Mouse (Mus musculus) liver (tissue): ENCODE measurements around the gene Chst8.
A peak's percentile ranks its signal among the peaks of the same experiment; 100 is the strongest.

ENCODE experiments used
- DNase-seq: peaks from one replicate; pipeline ENCODE4 v3.0.0-alpha.2; 2020; ENCODE audit warnings: mixed read lengths

Chst8 gene

DNA sequence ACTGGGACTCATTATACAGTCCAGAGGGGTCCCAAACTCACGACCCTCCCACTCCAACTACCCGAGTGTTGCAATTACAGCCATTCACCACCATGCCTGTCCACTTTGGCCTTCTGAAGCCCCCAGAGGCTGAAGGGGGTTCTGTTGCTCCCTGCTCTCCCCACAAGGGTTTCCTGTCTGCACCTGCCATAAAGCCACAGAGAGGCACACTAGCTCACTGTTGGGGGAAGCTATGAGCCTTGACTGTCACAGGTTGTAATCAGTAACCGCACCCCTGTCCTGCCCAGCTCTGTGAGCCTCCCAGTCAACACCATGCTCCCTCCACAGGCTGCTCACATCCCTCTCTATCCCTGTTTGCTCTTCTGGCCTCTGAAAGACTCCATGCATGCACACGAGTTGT, 64.0 kb downstream of the Chst8 start:
- no peak for DNase-seq

DNA sequence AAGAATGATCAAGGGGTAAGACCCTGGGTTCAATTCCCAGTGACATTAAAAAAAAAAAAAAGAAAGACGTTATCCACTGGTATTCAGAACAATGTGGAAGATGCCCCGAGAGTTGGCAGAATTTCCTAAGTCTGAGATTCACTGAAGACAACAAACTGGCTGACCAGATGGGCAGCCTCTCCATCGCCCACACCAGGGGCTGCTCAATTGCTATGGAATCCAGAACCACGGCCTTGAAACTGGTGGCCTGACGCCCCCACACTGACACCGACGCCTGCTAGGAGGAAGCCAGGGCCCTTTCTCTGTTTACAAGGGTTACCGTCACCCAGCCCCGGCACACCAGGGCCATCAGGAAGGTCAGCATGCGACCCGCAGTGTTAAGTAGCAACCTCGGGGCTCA, 64.8 kb downstream of the Chst8 start:
- DNase-seq: no peak

DNA sequence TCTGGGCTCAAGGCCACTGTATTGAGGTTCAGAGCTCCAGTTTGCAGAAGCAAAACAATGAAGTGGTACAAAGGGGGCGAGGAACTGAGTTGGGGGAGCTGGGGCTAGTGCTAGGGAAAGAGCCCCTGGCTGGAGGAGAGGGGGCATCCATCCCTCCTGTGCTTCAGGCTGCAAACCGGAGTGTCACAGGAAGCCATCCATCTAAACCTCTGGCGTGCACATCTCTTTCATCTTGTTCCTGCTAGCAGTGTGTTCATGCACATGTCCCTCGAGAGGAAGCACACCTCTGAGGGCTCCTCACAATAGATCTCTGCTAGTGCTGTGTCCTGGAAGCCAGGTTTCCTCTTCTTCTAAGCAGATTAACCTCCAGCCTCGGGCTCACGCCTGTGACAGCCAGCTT, 65.9 kb downstream of the Chst8 start:
- DNase-seq: no peak

DNA sequence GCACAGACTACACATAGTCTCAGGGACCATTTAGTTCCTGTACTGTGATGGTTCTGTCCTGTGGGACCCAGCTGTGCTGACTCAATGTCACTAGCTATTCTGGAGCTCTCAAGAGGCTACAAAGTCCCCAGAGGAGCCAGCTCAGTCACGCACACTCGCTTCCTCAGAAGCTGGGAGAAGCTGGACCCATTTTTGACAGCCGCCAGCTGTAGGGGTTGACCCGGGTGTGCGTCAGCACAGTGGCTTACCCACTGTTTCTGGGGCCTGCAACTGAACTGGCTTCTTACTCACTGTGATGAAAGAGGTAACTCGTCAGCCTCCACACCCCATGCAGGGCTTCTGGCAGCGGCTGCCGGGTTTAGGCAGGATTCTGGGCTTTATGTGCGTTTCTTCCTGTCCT, 66.3 kb downstream of the Chst8 start:
- no peak for DNase-seq

GRCm38 (mm10) chr7:34745426-34745825, 67.1 kb downstream of the Chst8 start:
- DNase-seq: no peak

- DNase-seq: no peak
Observed at GRCm38 (mm10) chr7:34744994-34745393, 67.5 kb downstream of the Chst8 start.

DNA sequence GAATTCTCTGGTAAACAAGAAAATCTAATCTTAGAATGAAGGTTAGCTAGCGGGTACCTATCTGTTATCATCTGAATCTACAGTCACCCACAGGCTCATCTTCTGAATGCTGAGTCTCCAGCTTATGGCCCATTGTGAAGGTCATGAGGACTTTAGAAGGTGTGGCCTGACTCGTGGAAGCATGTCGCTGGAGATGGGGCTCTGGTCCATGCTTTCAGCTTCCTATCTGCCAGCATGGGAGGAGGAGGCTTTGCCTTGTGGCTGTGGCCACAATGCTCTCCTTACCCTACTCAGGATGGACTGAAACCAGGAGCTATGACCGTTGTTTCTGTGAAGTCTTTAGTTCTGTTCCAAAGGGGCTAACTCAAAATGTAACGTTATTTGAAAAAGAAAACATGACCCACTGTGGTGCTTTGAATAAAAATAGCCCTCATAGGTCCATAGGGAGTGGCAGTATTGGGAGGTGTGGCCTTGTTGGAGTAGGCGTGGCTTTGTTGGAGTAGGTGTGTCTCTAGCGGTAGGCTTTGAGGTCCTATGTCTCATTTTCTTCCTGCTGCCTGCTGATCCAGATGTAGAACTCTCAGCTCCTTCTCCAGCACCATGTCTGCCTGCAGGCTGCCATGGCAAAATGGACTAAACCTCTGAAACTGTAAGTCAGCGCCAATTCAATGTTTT, 69.0 kb downstream of the Chst8 start:
- DNase-seq: no peak

DNA sequence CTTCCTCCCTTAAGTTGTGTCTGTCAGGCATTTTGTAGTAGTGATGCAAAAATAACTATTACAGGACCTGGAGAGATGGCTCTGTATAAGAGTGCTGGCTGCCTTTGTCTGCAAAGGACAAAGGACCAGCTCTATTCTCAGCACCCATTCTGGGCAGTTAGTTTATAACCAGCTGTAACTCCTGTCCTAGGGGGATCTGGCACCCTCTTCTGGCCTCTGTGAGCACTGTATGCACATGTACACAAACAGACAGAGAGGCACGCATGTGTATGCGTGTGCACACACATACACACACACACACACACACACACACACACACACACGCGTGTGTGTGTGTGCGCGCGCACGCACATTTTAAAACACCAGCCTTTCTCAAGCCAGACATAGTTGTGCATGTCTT, 73.1 kb downstream of the Chst8 start:
- DNase-seq: no peak

- no peak for DNase-seq
Observed at GRCm38 (mm10) chr7:34737206-34737605, 75.3 kb downstream of the Chst8 start.

DNA sequence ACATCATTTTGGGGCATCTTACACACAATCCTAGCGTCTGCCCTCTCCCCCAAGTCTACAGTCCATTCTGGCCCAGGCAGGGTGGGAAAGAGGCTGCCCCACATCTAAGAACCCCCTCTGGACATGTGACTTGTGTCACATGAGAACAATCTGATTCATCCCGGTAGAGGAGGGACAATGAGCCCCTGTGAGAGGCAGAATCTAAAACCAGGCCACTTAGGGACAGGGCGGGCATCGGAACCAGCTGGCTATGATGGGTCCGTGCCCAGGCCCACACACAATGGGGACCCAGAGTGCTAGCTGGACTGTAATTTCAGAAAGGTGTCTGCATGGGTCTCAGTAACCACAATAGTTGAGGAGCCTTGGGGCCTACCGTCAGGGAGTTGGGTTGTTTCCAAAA, 78.2 kb downstream of the Chst8 start:
- DNase-seq: no peak

DNA sequence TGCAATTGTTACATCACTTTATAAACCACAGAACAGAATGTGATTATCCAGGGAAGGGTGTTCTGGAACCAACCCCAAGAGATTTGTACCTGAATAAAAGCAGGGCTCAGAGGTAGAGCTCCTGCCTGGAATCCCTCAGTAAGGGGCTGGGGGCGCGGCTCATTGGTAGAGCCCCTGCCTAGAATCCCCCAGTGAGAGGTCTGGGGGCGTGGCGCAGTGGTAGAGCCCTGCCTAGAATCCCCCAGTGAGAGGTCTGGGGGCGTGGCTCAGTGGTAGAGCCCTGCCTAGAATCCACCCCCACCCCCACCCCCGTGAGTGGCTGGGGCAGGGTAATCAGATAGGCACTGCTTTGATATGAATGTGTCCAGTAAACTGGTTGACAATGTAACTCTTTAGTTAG, 83.6 kb downstream of the Chst8 start:
- DNase-seq: no peak

DNA sequence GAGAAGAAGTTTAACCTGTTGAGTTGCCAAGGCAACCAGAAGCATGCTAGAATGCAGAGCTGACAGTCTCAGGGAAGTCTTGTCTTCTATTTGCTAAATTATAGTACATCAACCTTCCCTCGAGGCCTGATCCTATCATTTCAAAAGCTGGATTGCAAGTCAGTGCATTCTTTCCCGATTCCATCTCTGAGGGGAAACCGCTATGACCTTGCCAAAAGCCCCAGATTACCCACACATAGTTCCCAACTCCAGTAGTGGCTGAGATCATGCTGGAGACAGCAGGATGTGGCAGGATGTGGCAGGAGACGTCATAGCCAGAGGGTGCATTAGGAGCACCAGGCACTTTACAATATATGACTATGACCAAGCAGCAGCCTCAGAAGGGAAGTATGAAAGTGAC, 87.3 kb downstream of the Chst8 start:
- no peak for DNase-seq

DNA sequence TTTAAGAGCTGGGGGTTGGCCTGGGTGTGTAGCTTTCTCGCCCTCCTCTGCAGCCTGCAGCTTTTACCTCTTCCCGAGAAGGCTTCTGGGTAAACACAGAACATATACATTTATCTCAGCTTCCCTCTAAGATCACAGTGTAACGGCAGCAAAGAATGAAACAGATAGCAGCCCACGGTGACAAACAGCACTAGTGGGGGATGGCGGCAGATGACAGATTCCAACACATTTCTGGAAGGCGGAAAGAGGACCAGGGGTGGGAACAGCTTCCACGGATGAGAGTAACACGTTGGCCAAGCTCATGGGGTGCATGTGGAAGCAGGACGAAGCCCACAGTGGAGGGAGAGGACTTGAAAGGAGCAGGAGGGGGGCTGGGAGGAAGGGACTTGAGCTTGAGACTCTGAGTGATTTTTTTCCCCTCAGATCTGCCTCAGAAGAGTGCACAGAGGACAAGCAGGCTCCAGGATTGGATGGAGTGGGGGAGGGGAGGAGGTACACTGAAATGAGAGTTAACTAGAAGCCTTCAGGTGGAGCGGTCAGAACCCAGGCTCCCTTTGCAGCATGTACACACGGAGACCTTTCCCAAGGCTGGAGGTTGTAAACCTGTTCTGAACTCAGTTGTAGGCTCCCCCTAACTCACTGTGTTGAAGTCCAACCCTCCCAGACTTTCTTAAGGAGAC, 89.8 kb downstream of the Chst8 start:
- DNase-seq: no peak

DNA sequence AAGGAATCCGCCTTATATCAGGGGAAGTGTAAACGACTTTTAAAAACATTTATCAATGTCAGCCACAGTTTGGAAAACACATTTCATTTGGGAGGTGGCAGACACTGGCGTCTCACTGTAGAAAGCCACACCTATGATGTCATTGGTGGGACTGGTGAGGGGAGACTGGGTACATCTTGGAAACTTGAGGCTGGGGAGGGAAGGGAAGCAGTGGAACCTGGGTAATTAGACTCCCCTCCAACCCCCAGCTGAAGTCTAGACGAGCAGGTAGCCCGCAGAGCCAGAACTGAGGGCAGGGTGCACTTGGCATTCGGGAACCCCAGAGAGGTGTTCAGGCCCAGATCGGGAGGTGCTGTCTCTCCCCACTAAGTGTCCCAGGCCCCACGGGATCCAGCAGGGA, 90.4 kb downstream of the Chst8 start:
- no peak for DNase-seq

GRCm38 (mm10) chr7:34721650-34722048, 90.9 kb downstream of the Chst8 start:
- DNase-seq: peak; percentile 12

- DNase-seq: no peak
Observed at GRCm38 (mm10) chr7:34720882-34721649, 91.4 kb downstream of the Chst8 start.

DNA sequence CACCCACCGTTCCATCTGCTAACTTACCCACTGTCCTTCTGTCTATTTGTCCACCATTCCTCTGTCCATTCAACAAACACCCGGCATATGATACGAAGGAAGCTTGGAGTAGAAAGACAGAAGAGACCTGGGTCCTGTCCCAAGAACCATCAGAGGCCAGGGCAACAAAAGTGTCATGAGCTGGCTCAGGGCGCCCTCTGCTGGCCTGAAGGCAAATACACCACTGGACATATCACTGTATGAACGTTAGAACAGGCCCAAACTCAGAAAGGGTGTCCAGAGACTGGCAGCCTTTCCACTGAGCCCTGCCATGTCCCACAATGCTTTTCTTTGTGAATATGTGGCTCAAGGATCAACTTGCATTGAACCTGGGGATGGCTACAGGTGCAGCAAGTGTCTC, 92.9 kb downstream of the Chst8 start:
- DNase-seq: peak; percentile 49

- no peak for DNase-seq
Observed at GRCm38 (mm10) chr7:34718651-34719050, 93.9 kb downstream of the Chst8 start.

- no peak for DNase-seq
Observed at GRCm38 (mm10) chr7:34717161-34717810, 95.2 kb downstream of the Chst8 start.

GRCm38 (mm10) chr7:34714848-34715460, 97.6 kb downstream of the Chst8 start:
- DNase-seq: no peak

DNA sequence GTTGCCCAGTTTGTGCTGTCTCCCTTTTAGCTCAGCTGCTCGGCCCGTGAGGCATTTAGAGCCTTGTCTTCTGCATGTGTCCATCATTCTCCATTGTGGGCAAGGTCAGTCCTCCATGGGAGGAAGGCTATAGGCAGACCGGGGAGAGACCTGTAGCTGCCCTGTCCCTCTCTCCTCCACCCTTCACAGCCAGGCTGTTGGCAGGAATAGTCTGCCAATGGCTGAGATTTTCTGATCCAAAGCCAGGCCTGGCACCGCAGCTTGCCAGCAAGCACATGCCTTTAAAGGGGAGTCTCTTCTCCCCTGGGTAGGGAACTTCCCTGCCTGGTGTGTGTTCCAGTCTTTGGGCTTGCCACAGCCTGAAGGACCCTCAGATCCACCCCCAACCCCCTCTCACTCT, 103.4 kb downstream of the Chst8 start:
- no peak for DNase-seq

GRCm38 (mm10) chr7:34704401-34704800, 108.1 kb downstream of the Chst8 start:
- no peak for DNase-seq

- DNase-seq: no peak
Observed at GRCm38 (mm10) chr7:34703437-34703836, 109.1 kb downstream of the Chst8 start.
